Mouse (Mus musculus) layer of hippocampus, adult 2 months (tissue): ENCODE data around the gene Reln. TPM values are rescaled to one million over a fixed set of nuclear protein-coding genes. Genes with fewer than 3 reads are reported as not detected.
A peak's percentile ranks its signal among the peaks of the same experiment; 100 is the strongest.

ENCODE experiments used
- DNase-seq, 2 experiments: peaks; one replicate each; pipeline ENCODE4 v3.0.0; 2022; ENCODE audit warnings: low spot score in 2 of 2
- H3K27ac ChIP-seq: fragments of 200-600 bp; 2 replicates; pipeline ENCODE4 v1.8.1; 2022
- H3K4me3 ChIP-seq: fragments of 200-600 bp; 2 replicates; pipeline ENCODE4 v1.8.1; 2022; ENCODE audit warnings: mild to moderate bottlenecking
- CTCF ChIP-seq: fragments of 200-600 bp; conservative IDR thresholded peaks from 2 replicates; pipeline ENCODE4 v1.8.1; 2022; ENCODE audit warnings: antibody characterized with exemption, mild to moderate bottlenecking, moderate library complexity
- total RNA-seq, 2 experiments: library from RNA; stranded (reverse); gene quantifications; 2 replicates each; pipeline ENCODE4 v1.2.3; 2021

Gene Reln
- total RNA-seq, 2 experiments from 2014 or later: 47.1 to 48.7 TPM

- TF ChIP-seq CTCF: no peak
- DNase-seq: peak in 1 of 2 experiments; percentile 9
- H3K27ac ChIP-seq: no peak overlapping the region
- H3K4me3 ChIP-seq: no peak overlapping the region
These were observed 99.4 kb downstream of the Reln start for GRCm38 (mm10) chr5:22245056-22245455.

DNA sequence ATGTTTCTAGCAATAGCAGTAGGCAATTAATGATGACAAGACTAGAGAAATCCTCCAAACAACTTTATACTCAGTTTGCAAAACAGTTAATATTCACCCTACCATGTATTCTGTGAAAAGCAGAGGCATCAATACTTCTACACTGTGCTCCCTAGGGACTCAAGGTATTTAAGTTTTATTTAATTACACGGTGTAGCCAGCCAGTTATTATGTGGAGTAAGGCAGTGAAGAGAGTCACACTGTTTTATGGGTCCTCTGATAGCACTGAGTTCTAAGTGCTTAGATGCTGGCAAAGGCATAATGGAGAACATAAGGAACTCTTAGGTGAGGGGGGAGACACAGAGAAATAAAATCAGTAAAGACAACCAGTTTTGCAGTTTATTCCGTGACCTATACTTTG is 101.0 kb downstream of the Reln start:
- TF ChIP-seq CTCF: no peak
- Histone ChIP-seq H3K27ac (no peak overlapping the region), H3K4me3 (no peak overlapping the region)
- no peak for DNase-seq

DNA sequence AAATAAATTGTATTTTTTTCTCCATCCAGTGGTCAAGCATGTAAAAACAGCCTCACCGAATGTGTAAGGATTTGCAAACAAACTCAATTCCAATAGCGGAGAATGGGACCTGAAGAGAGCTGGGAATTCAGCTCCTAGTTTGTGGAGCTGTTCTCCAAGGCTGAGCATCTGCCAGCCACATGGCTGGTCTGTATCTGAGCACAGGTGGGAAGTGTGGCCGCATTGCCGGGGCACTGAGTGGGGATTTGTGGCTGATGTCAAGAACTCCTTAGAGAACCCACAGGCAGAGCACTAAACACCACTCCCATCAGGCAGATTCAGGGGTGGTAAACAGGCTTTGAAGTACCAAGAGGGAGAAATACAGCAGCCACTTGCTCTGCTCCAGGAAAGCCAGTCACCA is 102.9 kb downstream of the Reln start:
- no peak overlapping the region for H3K27ac ChIP-seq
- TF ChIP-seq CTCF: no peak
- no peak overlapping the region for H3K4me3 ChIP-seq
- DNase-seq: no peak

DNA sequence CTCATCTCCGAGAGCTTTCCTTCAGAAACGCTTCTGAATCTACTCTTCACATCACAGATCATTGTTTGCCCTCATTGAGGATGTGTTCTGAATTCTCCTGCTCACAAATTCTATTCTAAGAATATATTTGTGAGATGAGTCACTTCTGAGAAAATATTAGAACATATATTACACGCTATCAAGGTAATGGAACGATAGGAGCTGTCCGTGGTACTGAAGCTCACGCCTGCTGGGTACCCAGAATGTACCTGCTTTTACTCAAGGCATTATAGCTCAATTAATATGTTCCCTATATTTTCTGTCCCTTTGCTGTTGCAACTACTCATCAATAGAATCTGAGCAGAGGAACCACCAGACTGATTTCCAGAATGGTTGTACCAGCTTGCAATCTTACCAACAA is 107.7 kb downstream of the Reln start:
- DNase-seq: no peak
- no peak overlapping the region for H3K4me3 ChIP-seq
- TF ChIP-seq CTCF: no peak
- no peak overlapping the region for H3K27ac ChIP-seq

DNA sequence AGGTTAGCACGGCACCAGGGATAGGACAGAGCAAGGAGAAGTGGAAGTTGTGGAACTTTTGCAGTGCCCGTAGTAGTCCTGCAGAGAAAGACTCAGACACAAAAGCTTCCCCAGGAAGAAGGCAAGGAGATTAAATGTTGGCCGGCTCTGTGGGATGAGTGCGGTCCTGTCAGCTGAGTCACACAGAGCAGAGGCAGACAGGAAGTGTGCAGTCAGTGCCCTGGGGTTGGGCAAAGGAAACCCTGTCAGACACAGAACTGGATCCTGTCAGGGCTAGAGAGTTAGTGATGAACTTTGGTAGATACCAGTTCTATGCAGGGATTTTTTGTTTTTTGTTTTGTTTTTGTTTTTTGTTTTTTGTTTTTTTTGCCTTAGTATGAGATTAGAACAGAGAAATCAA is 120.0 kb downstream of the Reln start:
- H3K4me3 ChIP-seq: no peak overlapping the region
- no peak overlapping the region for H3K27ac ChIP-seq
- DNase-seq: no peak
- no peak for TF ChIP-seq CTCF

- H3K27ac ChIP-seq: no peak overlapping the region
- DNase-seq: no peak
- no peak for TF ChIP-seq CTCF
- H3K4me3 ChIP-seq: no peak overlapping the region
These were observed 120.6 kb downstream of the Reln start for GRCm38 (mm10) chr5:22223940-22224339.

DNA sequence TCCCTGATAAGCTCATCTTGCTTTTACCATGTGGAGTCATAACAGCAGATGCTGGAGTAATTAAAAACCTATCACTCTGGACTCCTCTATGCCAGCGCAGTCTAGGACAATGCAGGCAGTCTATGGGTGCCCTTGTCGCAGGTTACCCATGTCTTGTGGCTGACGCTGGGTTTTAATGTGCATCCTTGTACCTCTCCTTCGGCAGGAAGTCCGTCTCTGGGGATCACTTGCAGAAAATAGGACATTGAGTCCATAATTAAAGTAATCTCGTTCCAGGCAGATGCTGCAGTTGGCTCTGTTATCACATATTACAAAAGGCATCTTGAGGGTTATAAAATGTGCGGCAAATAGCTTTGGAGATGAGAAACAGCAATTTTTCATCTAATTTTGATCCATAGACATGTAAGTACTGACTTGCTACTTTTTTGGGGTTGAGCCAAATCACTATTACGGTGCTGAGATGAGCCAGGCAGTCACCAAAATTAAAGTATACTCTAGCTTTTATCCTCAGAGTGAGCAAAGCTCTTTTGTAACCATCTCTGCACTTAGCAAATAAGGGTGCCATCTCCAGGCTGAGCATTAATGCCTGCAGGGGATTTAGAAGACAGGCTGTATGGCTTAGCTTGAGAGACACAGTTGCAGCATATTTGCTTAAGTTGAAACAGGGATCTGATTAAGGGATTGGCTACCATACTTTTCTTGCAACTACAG is 136.0 kb downstream of the Reln start:
- Histone ChIP-seq H3K4me3 (no peak overlapping the region), H3K27ac (no peak overlapping the region)
- DNase-seq: no peak
- TF ChIP-seq CTCF: no peak

DNA sequence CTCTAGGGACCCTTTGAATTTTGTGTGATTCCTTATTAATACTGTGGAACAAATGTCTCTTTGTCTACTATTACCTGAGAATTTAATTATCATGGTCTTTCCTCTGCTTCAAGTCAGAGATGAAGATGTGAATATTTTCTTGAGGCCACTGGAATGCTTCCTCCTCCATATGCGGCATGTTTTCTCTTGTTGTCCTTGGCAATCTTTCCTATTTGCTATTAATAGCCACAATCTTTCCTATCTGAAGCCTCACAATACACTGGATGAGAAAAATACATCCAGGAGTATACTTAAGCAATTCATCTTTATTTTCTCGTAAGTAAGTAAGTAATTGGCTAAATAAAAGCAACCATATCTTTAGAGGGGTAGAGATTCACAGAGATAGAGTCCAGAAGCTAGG is 146.6 kb downstream of the Reln start:
- TF ChIP-seq CTCF: no peak
- DNase-seq: no peak
- no peak overlapping the region for H3K4me3 ChIP-seq
- no peak overlapping the region for H3K27ac ChIP-seq

DNA sequence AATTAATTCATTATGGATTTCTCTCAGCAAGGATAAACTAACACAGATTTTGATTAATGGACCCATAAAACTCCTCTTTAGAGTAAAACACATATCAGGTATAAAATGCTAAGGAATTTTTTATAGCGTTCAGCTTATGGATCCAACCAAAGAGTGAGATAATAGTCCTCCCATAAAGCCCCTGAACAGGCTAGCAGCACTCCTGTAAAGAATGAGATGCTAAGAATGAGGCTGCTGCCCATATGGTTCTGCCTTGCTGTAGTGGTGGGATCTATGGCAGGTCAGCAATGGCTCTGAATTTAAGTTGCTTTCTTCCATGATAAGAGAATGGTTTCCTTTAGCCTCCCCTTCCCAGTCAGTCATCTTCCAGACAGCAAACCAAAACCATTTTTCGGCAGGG is 147.6 kb downstream of the Reln start:
- DNase-seq: no peak
- Histone ChIP-seq H3K4me3 (no peak overlapping the region), H3K27ac (no peak overlapping the region)
- no peak for TF ChIP-seq CTCF

GRCm38 (mm10) chr5:22196476-22196875 is 148.0 kb downstream of the Reln start:
- DNase-seq: no peak

DNA sequence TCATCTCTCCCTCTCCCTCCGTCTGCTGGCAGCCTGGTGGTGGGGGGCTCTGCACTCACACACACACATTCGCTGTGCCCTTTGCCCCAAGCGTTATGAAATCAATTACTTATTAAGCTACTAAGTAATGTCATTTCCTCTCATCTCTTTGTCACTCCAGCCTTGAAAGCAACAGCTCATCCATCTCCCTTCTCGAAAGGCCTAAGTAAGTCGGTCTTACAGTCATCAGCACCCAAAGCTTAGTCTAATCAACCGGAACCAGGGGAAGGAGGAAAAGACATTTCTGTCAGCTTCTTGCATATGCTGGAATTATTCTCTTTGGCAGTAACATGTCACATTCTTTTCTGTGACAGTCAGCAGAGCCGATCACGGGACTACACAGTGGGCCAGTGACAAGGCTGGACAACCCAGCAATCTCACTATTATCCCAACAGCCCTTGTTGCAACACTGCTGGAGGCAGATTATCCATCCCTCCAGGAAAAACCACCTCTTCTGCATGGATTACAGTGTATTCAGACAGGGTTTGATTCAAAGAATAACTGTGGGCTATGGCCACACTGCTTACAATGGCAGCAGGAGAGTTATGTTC is 149.1 kb downstream of the Reln start:
- TF ChIP-seq CTCF: no peak
- Histone ChIP-seq H3K4me3 (no peak overlapping the region), H3K27ac (no peak overlapping the region)
- DNase-seq: no peak

More at GRCm38 (mm10) chr5:22196476-22196875, 148.0 kb downstream of the Reln start:
- no peak overlapping the region for H3K4me3 ChIP-seq
- TF ChIP-seq CTCF: no peak
- no peak overlapping the region for H3K27ac ChIP-seq

DNA sequence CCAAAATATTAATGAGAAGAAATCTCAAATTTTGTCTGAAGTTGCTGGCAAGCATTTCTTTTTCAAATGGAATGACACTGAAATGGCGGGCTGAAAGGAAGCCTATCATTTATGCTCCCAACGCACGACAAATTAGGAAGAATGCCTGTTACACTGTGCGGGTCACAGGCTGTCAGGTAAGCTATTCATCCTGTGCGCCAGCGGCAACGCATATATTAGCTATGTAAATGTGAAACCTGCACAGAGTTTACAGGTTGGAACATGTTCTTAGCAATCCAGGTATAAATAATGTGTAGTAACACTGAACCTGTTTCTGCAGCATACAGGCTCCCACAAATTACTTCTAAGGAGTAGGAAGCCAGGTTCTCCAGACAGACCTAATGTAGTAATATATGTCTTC is 152.7 kb downstream of the Reln start:
- H3K27ac ChIP-seq: no peak overlapping the region
- no peak overlapping the region for H3K4me3 ChIP-seq
- no peak for TF ChIP-seq CTCF
- DNase-seq: no peak

DNA sequence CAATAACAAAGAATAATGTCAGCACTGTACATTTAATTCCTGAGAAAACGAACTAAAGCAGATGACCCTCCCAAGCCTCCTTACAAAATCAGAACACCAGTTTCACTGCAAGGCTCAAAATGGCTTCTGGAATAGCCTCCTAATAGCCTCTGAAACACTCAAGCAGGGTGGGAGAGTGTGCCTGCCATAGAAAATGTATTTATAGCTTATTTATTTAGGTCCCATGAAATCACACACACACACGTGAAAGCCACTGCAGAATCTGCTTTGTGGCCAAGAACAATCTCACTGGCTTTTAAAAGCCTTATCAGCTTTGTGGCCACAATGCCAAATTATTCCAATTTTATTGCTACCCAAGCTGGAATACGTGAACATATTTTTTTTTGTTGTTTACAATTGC is 154.2 kb downstream of the Reln start:
- Histone ChIP-seq H3K27ac (no peak overlapping the region), H3K4me3 (no peak overlapping the region)
- TF ChIP-seq CTCF: no peak
- no peak for DNase-seq

GRCm38 (mm10) chr5:22187599-22187998 is 156.9 kb downstream of the Reln start:
- H3K4me3 ChIP-seq: no peak overlapping the region
- TF ChIP-seq CTCF: no peak
- no peak for DNase-seq
- H3K27ac ChIP-seq: no peak overlapping the region

GRCm38 (mm10) chr5:22176480-22176879 is 168.0 kb downstream of the Reln start:
- DNase-seq: no peak
- no peak overlapping the region for H3K4me3 ChIP-seq
- no peak overlapping the region for H3K27ac ChIP-seq
- no peak for TF ChIP-seq CTCF
